Mouse (Mus musculus): ENCODE measurements around the gene Leprot. TPM values are rescaled to one million over a fixed set of nuclear protein-coding genes. Genes with fewer than 3 reads are reported as not detected.
A peak's percentile ranks its signal among the peaks of the same experiment; 100 is the strongest.

Leprot gene
- 101 to 138 TPM (median 118 TPM) in 3 replicates for total RNA-seq (2017)

DNA sequence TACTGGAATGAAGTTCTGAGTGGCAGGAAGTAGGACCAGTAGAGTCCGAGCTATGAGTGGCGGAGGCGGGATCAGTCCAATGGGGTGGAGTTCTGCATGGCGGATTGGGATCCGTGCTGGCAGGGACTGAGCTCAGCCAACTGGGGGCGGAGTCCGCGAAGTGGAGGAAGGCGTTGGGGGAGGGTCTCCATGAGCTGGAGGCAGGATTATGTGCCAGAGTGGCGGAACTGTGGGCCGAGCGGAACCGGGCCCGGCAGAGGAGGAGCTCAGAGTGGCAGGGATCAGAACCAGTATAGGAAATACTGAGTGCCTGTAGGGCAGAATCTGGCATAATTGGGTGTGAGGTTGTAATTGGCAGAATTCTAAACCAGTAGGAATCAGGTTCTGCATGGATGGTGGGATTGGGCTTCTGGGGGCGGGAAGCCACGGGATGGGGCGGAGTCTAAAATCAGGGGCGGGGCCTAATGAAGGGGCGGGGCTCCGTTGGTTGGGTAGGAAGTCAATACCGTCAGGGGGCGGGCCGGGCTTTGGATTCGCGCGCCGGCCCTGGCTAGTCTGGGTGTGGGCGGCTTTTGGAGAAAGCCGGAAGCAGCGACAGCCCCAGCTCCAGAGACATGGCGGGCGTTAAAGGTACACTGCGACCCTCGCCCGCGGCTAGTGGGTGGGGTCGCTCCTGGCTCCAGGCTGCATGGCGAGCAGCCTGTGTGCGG is at the start of gene Leprot:
Gene Leprot, plus strand, starts transcription at position 523 of the 710 bp plus-strand sequence.
- ATAC-seq (replicated peaks; ENCODE audit: insufficient number of reproducible peaks, low FRiP score, low TSS enrichment, poor library complexity, severe bottlenecking), result peak; percentile 89

DNA sequence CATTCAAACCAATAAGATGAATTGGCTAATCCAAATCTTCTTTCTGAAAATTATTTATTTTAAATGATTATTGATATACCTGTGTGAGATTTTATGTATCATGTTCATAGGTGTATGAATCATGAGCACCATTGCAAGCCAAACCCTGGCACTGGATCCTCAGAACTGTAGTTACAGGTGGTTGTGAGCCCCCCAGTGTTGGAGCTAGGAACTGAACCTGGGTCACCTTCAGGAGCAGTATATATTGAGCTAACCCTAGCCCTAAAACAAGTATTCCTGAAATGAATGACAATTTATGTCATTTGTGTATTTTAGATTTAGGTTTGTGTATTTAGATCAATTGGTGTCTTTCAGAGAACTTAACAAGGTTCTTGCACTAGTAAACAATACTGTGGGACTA is 45.8 kb upstream of the Leprot start:
- no peak for ATAC-seq (replicated peaks; ENCODE audit: insufficient number of reproducible peaks, low FRiP score, low TSS enrichment, poor library complexity, severe bottlenecking)

DNA sequence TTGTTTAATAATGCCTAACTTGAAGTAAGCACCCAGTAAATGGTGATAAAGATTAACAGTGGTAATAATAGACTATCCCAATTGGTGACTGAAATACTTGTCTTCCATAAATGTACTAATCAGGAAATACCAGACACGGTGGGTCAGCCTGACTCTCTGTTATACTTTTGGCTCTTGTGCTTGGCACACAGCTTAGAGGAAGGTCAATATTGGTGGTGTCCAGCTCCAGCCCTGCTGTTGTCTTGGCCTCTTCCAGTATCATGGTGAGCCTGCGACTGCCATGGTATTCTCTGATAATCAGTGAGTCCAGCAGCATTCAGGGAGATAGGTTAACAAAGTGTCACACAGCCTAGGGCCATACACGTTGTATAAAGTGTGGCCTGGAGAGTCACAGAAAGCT is 43.9 kb upstream of the Leprot start:
- ATAC-seq (replicated peaks; ENCODE audit: insufficient number of reproducible peaks, low FRiP score, low TSS enrichment, poor library complexity, severe bottlenecking), result no peak

DNA sequence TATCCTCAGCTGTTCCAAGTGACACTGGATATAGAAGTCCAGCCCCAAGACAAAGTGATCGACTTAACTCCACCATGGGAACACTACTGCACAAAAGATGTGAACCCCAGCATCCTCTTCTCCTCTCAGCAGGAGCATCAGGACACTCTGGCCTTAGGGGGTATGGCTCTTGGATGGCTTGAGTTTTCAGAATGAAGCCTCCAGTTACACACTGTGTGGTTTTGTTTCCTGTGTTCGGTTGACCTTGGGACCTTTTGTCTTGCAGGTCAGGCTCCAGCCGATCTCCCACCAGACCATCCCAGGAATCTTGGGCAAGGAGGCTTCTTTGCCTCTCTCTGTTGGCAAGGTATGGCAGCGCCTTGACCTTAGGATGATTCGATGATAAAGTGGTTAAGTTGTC is 31.0 kb upstream of the Leprot start:
- ATAC-seq (replicated peaks; ENCODE audit: insufficient number of reproducible peaks, low FRiP score, low TSS enrichment, poor library complexity, severe bottlenecking), result no peak

DNA sequence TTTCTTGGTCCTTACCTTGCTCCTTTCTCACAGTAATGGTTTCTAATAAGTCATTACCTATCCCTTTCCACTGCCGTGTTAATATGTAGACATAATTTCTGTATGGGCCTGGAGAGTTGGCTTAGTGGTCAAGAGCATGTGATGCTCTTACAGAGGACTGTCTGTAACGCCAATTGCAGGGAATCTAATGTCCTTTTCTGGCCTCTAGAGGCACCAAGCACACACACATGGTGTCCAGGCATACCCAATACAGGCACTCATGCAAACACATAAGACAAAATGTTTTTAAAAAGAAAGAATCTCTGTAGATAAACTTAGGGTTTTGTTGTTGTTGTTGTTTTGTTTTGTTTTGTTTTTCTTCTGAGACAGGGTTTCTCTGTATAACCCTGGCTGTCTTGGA is 29.8 kb upstream of the Leprot start:
- ATAC-seq (replicated peaks; ENCODE audit: insufficient number of reproducible peaks, low FRiP score, low TSS enrichment, poor library complexity, severe bottlenecking), result no peak

DNA sequence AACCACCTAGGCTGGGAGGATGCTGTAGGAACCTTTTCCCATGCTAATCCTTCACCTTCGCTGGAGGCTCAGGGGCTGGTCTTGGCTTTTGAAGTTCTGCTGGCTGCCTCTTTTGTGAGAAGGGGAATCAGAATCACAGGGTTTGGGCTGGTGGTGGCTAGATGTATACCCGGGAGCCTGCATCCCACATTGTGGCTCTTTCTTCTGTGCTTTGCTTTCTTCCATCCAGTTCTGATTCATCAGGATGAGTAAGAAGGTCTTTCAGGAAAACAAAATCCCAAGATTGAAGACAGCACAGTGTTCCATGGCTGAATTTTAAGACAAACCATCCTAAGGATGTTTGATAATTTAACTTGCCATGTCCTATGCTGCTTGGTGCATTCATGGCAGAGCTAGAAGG is 27.3 kb upstream of the Leprot start:
- no peak for ATAC-seq (replicated peaks; ENCODE audit: insufficient number of reproducible peaks, low FRiP score, low TSS enrichment, poor library complexity, severe bottlenecking)

DNA sequence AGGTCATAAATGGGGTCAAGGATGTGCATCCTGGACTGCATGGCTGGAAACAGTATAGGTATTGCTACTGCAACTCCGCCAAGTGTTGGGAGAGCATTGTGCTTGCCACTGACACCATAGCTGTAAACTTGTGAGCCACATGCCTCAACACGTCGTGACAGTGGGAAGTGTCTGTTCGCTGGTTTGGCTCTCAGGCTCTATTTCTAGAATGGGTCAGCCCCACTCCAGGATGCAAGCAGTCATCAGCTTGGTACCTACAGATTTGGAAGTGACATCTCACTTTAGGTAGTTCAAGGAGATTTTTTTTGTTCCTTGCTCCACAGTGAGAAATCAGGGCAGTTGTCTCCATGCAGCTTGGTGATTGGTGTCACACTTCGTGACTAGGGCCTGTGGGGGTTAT is 26.3 kb upstream of the Leprot start:
- ATAC-seq (replicated peaks; ENCODE audit: insufficient number of reproducible peaks, low FRiP score, low TSS enrichment, poor library complexity, severe bottlenecking), result no peak

DNA sequence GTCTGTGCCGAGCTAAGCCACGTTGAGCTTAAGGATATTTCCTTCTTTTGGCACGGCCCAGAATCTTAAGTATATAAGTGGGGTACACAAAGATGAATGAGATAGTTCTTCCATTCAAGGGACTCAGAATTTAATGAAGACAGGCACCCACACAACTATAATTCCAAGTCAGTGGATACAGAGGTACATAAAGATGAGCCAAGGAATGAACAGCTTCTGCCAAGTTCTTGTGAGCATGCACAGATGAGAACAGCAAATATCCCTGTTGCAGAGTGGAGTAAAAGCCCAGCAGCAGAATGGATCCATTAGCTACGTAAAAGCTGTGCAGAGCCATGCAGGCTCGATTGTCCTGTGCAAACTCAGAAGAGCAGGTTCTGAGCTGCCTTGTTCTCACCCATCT is 22.2 kb upstream of the Leprot start:
- no peak for ATAC-seq (replicated peaks; ENCODE audit: insufficient number of reproducible peaks, low FRiP score, low TSS enrichment, poor library complexity, severe bottlenecking)

DNA sequence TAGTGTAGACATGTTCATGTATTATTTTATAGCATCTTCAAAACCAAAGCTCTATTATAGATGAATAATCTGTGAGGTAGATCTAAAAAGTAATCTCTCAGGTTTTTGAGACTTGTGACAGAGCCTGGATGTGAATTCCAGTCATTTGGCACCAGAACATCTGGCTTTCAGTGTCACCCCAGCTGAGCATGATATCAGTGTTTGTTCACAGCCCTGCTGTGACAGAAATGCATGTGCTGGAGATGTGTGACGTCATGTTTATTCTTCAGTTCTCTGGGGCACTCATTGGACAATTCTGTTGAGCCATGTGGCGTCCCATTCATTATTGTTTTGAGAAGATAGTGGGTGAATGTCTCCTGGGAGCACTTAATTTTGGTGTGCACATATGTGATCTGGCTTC is 11.9 kb upstream of the Leprot start:
- no peak for ATAC-seq (replicated peaks; ENCODE audit: insufficient number of reproducible peaks, low FRiP score, low TSS enrichment, poor library complexity, severe bottlenecking)

DNA sequence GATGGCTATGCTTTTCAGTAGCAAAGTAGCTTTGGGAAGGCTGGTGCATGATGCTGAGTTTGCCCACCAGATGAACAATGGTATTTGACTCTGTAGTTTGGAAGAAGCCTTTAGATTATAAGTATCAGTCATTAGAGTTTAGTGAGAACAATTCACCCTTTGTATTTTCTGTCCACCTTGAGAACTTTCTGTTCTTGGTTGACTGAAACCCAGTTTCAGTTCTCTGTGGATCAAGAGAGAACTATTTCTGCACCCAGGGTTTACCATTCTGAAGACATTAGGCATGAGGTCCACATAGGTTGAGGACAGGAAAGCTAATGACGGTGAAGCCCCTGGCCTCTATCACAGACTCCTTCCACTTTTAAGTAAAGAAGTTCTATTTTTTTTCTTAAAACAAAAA is 10.0 kb upstream of the Leprot start:
- ATAC-seq (replicated peaks; ENCODE audit: insufficient number of reproducible peaks, low FRiP score, low TSS enrichment, poor library complexity, severe bottlenecking), result no peak

DNA sequence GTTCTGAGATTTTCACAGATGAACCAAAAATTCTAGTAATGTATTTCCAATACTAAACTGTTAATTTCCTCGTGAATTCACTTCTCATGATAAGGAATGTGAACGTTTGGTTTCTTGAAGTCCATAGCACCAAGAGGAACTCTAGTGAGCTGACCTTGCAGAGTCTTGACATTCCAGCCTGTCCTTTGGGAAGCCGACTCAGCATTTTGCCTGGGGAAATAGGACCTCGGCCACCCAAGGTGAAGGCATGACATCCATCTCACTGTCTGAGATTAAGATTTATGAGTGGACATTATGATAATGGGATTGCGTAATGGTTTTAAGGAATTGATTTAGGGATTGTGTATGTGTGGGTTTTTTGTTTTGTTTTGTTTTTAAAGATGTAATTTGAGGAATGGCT is 6.9 kb upstream of the Leprot start:
- no peak for ATAC-seq (replicated peaks; ENCODE audit: insufficient number of reproducible peaks, low FRiP score, low TSS enrichment, poor library complexity, severe bottlenecking)

DNA sequence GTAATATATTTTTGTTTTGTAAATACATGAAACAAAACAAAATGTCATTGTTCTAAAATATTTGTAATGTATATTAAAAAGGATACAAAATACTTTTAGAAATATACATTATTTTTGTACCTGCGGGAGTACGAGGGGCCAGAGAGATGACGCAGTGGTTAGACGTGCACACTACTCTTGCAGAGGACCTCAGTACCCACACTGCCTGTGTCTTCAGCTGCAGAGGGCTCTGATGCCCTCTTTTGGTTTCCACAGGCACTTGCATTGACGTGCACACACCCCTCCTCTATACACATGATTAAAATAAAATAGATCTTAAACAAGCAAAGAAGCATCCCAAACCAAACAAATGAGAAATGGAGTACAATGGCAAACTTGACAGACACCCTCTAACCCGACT is 4.8 kb upstream of the Leprot start:
- no peak for ATAC-seq (replicated peaks; ENCODE audit: insufficient number of reproducible peaks, low FRiP score, low TSS enrichment, poor library complexity, severe bottlenecking)

DNA sequence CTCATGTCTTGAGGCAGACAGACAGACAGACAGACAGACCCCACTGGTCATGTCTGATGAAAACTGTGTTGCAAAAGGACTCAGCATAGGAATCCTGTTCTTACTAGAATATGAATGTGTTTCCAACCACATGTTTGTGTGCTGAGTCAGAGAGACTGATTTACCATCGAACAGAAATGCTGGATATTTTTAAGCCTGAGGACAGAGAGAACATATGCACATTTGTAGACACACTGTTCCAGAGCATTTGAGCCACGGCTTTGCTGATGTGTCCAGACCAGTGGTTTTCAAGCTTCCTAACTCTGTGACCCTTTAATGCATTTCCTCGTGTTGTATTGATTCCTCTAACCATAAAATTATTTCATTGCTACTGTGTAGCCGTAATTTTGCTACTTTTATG is 4.3 kb upstream of the Leprot start:
- ATAC-seq (replicated peaks; ENCODE audit: insufficient number of reproducible peaks, low FRiP score, low TSS enrichment, poor library complexity, severe bottlenecking), result no peak

DNA sequence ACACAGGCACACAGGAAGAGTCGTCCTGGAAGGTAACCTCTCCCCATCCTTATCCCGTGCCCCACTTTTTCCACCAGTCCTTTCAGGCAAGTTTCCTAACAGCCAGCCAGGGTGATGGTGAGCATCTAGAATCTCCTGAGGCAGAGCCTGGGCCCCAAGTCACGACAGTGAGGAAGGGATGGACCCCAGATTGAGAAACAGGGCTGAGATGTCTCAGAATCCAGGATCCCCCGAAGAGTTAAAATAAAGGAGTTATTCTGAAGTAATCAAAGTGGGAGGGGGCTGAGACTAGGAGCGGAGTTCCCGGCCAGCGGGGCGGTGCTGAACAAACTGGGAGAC is 692 bp upstream of the Leprot start:
- no peak for ATAC-seq (replicated peaks; ENCODE audit: insufficient number of reproducible peaks, low FRiP score, low TSS enrichment, poor library complexity, severe bottlenecking)

DNA sequence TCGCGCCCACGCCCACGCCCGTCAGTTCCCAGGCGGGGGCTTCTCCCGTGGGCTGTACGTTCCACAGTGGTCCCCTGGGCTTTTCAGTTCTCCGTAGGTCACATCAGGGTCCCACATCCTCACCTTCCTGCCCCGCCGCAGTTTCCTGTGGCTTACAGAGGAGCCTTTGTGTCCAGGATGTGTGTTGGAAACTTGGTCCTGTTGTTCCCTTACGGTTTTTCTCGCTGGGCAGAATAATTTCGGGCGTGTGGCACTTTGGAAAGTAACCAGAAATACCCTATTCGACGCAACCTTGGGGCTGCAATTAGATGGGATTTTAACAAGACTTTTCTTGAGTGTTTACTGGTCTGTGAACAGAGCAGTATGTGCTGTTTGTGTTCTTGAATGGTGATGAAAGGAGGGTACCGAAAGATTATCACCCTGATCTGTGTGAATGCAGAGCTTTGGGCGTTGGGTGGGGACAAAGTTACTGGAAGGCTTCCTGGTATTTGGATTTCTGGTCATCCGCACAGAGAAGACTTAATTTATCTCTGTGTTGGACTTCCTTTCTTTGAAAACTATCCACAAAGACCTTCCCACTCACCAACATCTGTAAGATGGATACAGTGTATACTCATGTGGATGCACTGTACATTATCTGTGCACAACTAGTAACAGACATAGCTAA is 591 bp downstream of the Leprot start:
- no peak for ATAC-seq (replicated peaks; ENCODE audit: insufficient number of reproducible peaks, low FRiP score, low TSS enrichment, poor library complexity, severe bottlenecking)

DNA sequence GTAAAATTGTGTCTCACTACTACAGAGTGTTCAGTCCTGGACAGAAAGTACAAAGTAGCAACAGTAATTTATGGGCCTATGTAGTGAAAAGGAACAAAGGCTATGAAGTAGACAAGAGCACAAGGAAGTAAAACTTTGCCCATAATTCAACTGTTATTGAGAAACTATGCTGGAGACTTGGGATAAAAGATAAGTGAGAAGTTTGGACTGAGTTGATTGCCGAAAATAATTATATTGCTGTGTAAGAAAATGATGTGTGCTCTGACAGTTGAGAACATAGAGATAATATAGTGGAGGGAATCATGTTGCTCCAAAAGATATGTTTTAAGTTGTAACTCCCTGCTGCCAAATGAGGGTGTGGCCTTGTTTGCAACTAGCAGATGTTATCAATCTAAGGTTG is 1.2 kb downstream of the Leprot start:
- ATAC-seq (replicated peaks; ENCODE audit: insufficient number of reproducible peaks, low FRiP score, low TSS enrichment, poor library complexity, severe bottlenecking), result no peak

DNA sequence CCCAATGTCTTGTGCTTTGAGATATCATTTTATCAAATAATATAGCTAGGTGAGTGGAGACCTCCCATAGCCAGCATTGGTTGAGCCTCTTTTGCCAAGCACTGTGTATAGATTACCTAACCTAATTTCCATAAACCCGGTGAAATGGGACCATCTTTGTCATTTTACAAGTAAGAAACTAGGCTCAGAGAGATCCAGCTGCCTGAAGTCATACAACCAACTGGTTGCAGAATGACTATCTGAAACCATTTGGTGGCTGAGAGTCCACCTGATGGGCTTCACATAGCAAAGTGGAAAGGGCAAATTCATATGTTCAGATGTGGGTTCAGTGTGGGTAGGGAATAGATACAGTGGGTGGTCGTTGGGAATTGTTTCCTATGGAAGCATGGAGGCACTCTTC is 3.4 kb downstream of the Leprot start:
- ATAC-seq (replicated peaks; ENCODE audit: insufficient number of reproducible peaks, low FRiP score, low TSS enrichment, poor library complexity, severe bottlenecking), result no peak

DNA sequence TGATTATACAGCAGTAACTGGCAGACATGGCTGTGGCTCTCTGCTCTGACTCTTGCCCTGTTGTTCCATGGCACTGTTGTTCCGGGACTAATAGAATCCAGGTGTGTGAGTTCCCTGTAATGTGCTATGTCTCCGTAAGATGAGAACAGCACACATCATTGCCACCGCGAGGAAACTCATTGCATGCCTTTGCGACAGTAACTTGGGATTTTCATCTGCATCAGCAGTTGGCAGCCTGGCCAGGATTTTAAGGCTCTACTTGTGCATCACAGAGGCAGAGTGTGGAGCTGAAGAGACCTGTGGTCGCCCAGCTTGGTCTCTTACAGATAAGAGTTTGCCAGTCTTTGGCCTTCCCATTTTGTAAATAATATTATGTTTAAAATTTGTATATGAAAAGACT is 6.7 kb downstream of the Leprot start:
- no peak for ATAC-seq (replicated peaks; ENCODE audit: insufficient number of reproducible peaks, low FRiP score, low TSS enrichment, poor library complexity, severe bottlenecking)

DNA sequence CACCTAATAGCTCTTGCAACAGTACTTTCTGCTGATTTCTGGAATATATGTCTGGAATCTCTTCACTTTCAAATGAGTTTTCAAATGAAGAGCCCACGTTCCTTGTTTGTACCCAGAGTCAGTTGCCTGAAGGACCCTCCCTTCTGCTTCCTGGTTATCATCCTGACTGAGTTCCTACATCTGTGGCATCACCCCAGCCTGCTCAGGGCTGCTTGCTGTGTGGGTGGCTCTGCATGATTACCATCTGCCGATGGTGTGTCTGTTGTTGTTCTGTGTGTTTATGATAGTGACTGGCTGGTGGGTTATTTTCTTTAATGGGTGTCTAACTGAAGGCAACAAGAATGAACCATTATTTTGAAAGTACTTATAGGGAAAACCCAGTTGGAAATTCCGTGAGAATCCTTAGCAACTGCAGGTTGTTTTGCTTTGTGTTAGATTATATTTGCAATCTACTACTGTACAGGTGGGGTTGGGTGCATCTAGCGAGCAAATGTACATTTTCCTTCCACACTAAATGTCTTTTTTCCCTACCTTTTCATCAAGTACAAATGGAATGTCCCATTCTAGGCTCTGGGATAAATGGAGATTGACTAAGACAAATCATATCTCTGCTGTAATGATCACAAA is 7.4 kb downstream of the Leprot start:
- no peak for ATAC-seq (replicated peaks; ENCODE audit: insufficient number of reproducible peaks, low FRiP score, low TSS enrichment, poor library complexity, severe bottlenecking)

DNA sequence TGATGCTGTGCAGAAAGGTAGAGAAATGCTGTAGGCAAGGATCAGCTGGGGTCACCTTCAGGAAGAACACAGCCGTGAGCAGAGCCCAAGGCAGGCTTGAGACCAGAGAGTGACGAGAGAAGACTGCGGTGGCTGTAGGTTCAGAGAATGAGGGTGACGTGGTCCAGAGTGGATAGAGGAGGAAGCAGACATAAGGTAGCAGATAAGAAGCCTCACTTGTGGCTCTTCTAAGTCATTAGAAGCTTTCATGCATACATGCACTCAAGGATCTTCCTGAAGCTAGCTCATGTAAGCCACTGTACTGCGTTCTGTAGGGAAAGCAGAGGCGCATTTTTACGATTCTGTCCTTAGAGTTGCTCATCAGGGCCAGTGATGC is 7.9 kb downstream of the Leprot start:
- no peak for ATAC-seq (replicated peaks; ENCODE audit: insufficient number of reproducible peaks, low FRiP score, low TSS enrichment, poor library complexity, severe bottlenecking)
